Mouse (Mus musculus): ENCODE data around the gene Sumo1.

GRCm38 (mm10) chr1:59669962-59670630, 538 bp downstream of the Sumo1 start:
- TF ChIP-seq MAX (IDR thresholded peaks at IDR 0.05) (no peak), USF1 (IDR thresholded peaks at IDR 0.05; ENCODE audit: low read depth) (no peak), CTCF (IDR thresholded peaks at IDR 0.05; ENCODE audit: control insufficient read depth, insufficient read depth, insufficient read length) (no peak), FOSL1 (IDR thresholded peaks at IDR 0.05; ENCODE audit: insufficient read depth, low read length, poor library complexity, severe bottlenecking) (no peak), CEBPB (IDR thresholded peaks at IDR 0.05; ENCODE audit: low read depth) (no peak), MYOG (IDR thresholded peaks at IDR 0.05; ENCODE audit: control insufficient read depth, extremely low read depth, insufficient read length) (no peak), MYOD1 (IDR thresholded peaks at IDR 0.05; ENCODE audit: control insufficient read depth, insufficient read length, low read depth) (no peak)

Measured in C2C12 (cell line).